Mouse (Mus musculus): ENCODE results near the gene Polr3e.

Polr3e gene

DNA sequence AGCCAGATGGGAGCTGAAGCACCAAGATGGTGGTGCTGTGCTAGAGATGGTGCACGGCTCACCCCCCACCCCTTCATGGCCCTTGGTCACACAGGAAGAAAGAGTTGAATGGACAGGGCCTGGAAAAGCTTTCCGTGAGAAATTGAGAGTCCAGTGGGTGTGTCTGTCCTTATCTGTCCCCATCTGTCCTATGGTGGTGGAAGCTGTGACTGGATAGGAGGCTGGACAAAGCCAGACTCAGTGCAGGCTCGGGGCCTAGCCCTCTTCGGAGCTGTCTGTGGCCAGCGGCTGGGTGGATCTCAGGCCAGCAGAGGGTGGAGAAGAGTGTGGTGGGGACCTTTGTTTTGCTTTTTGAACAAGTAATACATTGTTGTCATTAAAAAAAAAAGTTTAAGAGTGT, 24.4 kb upstream of the Polr3e start:
- TF ChIP-seq GATA4 (IDR thresholded peaks at IDR 0.05; ENCODE audit: insufficient replicate concordance, low read length): no peak

DNA sequence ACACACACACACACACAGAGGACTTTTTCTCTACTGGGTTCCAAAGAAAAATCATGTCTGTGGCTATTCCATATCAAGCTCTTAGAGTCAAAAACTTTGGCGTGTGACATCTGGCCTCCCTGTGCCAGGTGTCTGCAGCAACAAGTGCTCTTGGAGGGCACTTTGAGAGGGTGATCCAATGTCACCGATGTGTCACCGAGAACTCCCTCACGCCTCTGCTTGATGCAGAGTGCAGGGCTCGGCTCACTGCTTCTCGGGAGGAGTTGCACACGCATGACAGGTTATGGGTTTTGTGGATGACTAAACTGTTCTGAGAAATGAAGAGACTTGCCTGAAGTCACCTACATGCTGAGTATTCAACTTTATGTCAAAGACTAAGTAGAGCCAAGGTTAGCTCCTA, 20.5 kb upstream of the Polr3e start:
- no peak for TF ChIP-seq GATA4 (IDR thresholded peaks at IDR 0.05; ENCODE audit: insufficient replicate concordance, low read length)

DNA sequence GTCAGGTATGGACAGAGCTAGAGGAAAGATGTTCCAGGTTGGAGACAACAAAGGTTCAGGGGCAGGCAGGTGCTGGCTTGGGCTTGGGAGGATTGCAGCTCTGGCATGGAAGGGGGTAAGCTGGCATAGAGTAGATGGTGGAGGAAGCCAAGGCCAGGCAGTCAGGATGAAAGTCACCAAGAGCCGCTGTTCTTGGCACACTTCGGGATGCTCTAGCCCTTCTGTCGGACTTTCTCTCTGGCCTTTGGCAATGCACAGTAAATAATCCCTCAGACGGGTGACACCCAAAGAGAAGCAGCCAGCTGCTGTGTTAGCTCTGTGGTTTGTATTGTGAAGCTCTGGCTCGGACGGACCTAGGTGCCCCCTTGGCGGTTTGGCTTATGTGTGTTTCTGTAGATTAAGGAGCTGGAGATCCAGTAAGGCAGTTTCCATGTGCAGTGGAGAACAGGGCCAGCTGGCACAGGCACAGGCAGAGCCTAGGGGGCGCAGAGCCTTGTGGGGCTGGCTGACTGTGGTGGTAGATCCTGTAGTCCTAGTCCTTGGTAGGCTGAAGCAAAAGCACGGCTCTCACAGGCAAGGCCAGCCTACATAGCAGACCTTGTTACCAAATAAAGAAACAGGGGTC, 19.7 kb upstream of the Polr3e start:
- TF ChIP-seq GATA4 (IDR thresholded peaks at IDR 0.05; ENCODE audit: insufficient replicate concordance, low read length): no peak

DNA sequence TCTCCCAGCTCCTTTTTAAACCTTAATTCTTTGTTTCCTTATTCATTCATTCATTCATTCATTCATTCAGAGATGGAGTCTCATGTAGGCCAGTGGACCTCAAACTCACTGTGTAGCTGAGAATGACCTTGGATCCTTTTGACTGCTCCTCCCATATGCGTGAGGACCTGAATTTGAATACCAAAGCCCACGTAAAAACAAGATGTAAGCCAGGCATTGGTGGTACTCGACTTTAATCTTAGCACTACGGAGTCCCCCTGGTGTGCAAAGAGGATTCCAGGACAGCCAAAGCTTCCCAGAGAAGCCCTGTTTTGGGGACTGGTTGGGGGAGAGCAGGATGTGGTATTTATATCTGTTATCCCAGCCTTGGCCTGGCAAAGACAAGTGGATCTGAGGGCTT, 17.4 kb upstream of the Polr3e start:
- no peak for TF ChIP-seq GATA4 (IDR thresholded peaks at IDR 0.05; ENCODE audit: insufficient replicate concordance, low read length)

DNA sequence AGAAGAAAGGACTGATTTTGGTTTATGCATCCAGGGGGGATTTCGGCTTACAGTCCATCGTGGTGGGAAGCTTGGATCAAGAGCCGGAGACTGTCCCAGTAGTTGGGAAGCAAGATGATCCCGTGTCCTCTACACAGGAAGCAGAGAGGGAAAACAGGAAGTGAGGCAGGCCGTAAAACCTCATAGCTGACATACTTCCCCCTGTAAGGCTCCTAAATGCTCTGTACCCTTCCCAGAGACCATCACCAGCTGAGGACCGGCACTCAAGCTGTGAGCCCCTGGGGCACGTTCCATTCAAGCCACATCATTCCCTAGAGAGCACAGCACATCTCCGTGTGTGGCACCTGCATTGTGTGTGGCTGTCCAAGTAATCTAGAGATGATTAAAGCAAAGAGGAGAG, 15.8 kb upstream of the Polr3e start:
- TF ChIP-seq GATA4 (IDR thresholded peaks at IDR 0.05; ENCODE audit: insufficient replicate concordance, low read length): no peak

DNA sequence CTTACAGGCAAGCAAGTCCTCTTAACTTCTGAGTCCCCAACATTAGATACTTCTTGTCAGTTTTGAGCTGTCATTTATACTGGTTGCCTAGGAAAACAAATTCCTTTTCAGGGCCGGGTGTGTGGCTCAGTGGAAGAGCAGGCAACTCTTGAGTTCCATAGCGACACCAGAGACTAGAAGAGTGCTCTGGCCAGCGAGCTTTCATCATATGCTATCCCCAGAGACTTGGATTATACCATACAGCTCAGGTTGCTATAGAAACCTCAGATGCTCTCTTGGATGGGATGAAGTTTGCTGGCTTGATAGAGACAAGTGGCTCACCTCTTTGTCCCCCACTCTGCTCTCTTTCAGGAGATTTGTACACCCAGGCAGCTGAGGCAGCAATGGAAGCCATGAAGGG, 14.6 kb upstream of the Polr3e start:
- no peak for TF ChIP-seq GATA4 (IDR thresholded peaks at IDR 0.05; ENCODE audit: insufficient replicate concordance, low read length)

DNA sequence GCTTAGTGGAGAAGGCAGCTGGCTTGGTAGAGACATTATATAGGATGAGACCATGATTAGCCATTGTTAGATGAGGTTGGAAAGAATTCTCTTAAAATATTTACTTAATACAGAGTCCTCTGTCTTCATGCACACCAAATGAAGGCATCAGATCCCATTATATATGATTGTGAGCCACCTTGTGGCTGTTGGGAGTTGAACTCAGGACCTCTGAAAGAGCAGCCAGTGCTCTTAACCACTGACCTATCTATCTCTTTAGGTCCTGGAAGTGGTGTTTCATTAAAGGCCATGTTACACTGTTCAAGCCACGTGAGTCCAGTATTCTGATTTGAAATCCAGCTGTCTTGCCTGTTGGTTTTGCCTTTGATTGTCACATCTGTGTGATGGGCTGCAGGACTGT, 4.2 kb upstream of the Polr3e start:
- TF ChIP-seq GATA4 (IDR thresholded peaks at IDR 0.05; ENCODE audit: insufficient replicate concordance, low read length): no peak

DNA sequence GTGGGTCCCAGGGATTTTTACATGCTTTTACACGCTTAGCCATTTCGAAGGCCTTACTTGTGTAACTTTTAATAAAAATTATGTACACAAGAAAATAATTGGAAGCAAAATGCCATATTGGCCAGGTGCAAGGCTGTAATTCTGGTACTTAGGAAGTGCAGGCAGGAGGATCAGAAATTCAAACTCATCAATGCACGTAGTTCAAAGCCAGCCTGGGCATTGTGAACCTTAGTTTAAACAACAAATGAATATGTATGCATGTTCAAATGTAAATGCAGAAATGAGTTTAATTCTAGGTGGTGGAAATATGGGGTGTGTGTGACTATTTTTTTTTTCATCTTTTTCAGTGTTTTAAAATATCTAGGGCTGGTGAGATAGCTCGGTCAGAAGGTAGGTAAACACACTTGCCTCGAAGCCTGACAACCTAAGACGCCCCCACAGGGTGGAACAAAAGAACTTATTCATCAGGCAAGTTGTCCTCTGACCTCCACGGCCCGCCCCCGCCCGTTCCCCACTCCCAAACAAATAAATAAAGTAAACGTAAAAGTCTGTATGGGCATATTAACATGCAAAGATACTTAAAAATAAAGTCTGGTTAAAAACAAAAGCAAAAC, 1.2 kb upstream of the Polr3e start:
- no peak for TF ChIP-seq GATA4 (IDR thresholded peaks at IDR 0.05; ENCODE audit: insufficient replicate concordance, low read length)

DNA sequence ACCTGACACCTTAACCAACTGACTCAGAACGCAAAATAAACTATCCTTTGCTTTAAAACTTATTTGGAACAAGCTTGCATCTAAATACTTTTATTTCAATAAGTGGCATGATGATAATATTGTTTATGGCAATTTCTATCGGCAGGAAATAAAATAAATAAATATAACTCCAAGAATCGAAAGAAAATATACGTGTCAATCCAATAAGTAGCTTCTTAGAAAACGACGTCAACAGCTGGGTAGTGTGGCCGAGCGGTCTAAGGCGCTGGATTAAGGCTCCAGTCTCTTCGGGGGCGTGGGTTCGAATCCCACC, 309 bp upstream of the Polr3e start:
- no peak for TF ChIP-seq GATA4 (IDR thresholded peaks at IDR 0.05; ENCODE audit: insufficient replicate concordance, low read length)

DNA sequence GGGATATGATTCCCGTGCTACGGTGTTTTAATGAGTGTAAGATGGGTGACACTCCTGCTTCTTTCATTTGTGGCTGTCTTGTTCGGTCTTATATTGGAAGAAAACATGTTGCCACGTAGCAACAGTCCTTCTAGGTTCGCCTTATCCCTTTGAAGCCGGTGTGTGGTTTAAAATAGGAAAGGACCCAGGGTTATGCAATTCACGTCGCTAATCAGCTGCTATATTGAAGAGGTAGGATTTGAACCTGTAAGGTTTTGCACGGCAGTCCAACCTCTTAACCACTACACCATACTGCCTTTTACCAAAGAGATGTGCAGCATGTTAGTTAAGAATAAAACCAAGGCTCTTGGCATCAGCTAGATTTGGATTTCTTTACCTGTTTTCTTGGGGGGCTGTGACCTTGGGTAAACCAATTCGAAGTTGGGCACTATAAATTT, 1.0 kb downstream of the Polr3e start:
- TF ChIP-seq GATA4 (IDR thresholded peaks at IDR 0.05; ENCODE audit: insufficient replicate concordance, low read length): peak; percentile 24; the same call in 1 of the 2 replicates

DNA sequence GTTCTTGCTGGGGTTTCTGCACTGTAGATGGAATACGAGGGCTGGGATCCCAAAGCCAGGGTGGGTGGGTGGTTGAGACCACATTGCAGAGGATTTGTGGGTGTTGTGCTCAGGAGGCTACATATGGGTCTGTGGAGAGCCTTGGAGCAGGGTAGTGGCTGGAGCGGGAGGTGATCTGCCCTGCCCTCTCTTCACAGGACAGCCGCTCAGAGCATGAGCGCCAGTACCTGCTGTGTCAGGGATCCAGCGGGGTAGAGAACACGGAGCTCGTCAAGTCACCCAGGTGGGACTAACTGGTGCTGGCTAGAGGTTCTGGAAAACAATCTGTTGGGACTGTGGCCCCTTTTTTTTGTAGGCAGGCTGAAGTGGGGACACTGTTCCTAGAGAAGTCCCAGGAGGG, 15.6 kb downstream of the Polr3e start:
- no peak for TF ChIP-seq GATA4 (IDR thresholded peaks at IDR 0.05; ENCODE audit: insufficient replicate concordance, low read length)

DNA sequence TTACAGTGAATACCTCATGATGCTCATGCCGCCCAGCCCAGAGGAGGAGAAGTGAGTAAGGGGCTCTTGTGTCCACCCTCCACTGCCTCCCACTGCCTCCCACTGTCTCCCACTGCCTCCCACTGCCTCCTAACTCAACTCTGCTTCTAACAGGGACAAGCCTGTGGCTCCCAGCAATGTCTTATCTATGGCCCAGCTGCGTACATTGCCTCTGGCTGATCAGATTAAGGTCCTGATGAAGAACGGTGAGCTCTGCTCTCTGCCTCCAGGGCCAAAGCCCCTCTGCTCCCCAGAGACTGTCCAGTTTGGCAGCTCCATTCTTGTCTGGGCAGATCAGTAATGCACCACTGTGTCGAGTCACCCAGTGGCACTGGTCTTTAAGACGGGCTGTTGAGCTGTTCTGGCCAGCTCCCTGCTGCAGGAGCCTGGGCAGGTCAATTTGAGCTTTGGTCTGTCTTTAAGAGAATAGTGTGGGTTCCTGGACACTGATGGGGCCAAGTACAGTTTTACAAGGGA, 16.2 kb downstream of the Polr3e start:
- no peak for TF ChIP-seq GATA4 (IDR thresholded peaks at IDR 0.05; ENCODE audit: insufficient replicate concordance, low read length)

DNA sequence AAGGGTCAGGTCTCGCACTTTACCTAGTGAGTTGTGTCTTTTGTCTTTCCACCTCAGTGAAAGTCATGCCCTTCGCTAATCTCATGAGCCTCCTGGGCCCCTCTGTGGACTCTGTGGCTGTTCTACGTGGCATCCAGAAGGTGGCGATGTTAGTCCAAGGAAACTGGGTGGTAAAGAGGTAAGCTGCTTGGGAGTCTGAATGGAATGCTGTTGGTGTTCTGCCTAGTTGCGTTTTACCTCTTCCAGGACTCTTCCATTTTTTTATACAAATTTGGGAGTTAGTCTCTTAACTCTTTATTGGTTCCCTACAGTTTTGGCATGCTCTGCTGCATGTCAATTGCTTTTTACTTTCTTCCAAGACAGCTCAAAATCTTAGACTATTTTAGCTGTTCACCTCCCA, 17.2 kb downstream of the Polr3e start:
- TF ChIP-seq GATA4 (IDR thresholded peaks at IDR 0.05; ENCODE audit: insufficient replicate concordance, low read length): no peak

DNA sequence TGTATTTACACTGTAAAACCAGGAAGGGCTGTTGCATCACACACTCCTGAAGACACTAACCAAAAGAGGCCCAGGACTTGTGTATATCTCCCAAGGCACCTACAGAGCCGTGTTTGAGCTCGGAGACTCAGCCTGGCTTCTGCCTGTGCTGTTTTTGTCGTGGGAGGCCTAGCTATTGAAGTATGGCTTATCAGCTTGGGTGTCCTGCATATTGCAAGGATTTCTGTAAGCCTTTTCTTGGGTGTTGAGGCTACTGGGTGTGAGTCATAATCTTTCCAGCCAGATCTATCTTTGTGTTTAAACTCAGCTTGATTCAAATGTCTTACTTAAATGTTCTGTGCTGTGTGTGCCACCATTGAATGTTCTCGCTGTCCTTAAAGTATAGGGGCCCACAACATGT, 19.0 kb downstream of the Polr3e start:
- TF ChIP-seq GATA4 (IDR thresholded peaks at IDR 0.05; ENCODE audit: insufficient replicate concordance, low read length): no peak

DNA sequence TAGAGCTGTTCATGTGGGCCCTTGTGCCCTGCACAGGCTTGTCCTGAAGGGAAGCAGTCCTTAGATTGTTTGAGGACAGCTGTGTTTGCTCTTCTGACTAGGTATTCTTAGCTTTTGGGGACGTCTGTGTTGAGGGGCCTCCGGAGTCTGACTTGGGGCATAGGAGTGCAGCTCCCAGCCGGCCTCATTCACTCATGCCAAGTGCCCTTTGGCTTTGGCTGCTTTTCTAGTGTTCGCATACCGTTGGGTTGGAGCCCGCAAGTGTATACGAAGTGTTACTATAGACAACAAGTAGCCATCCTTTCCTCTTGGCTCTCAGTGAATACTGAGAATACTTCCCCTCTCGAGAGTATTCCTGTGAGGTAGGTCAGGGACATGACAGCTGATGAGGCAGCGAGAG, 20.7 kb downstream of the Polr3e start:
- no peak for TF ChIP-seq GATA4 (IDR thresholded peaks at IDR 0.05; ENCODE audit: insufficient replicate concordance, low read length)

DNA sequence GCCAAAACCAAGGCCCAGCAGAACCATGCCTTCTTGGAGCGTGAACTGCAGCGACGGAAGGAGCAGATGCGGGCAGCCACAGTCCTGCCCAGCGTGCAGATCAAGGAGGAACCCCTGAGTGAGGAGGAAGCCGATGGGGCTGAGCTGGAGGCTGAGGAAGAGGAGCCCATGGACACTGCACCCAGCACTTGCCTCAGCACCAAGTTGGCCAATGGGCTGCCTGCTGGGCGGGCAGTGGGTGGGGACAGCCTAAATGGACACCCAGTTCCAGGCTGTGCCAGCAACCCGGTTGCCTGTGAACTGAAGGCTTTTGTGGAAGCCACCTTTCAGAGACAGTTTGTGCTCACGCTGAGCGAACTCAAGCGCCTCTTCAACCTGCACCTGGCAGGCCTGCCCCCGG, 22.8 kb downstream of the Polr3e start:
- no peak for TF ChIP-seq GATA4 (IDR thresholded peaks at IDR 0.05; ENCODE audit: insufficient replicate concordance, low read length)

DNA sequence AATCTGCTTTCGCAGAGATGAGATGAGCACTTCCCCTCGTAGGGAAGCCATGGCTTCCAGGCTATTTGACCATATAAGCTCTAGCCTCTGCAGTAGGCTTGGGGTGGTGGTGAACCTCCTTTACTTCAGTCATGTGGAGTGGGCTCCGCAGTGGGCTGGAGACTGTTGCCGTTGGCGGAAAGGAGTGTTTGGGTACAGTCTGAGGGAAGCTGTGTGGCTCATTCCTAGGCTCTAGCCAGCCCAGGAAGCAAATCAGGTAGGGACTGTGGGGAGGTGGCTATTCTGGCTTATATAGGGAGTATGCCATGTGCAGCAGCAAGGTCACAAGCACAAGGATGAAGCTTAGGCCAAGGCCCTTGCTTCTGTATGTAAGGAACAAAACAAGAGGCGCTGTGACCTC, 23.7 kb downstream of the Polr3e start:
- TF ChIP-seq GATA4 (IDR thresholded peaks at IDR 0.05; ENCODE audit: insufficient replicate concordance, low read length): no peak
